Mouse (Mus musculus): ENCODE measurements around the gene Nrap.
"Not testable (repeated sequence)": the region's sequence is repeated elsewhere in the genome, so short reads cannot be mapped to it uniquely, and the experiment has no call there.

Nrap gene

GRCm38 (mm10) chr19:56366168-56366567 lies 23.7 kb downstream of the Nrap start:
- no peak for DNase-seq (ENCODE audit: low spot score in 2 of 2)

- DNase-seq (ENCODE audit: low spot score in 2 of 2) = no peak
Observed at GRCm38 (mm10) chr19:56364563-56364962, 25.3 kb downstream of the Nrap start.

- DNase-seq (ENCODE audit: low spot score in 2 of 2) = no peak
Observed at GRCm38 (mm10) chr19:56363721-56364460, 25.9 kb downstream of the Nrap start.

DNA sequence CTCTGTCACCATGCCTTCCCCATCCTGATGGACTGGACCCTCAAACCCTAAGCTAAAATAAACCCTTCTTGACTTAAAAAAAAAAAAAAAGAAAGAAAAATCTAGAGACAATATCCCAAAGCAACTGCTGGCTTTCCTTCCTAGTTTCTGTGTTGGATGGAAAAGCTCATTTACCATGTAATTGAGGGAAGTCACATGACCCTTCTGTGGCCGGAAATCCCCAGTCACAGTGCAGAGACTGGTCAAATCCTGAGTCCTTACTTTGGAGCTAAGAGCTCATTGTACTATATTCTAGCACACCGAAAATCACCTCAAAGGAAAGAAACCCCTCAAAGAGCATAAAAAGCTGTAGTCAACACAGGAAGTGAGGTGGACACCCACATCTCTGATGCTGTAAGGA lies 30.9 kb downstream of the Nrap start:
- DNase-seq (ENCODE audit: low spot score in 2 of 2) = no peak

DNA sequence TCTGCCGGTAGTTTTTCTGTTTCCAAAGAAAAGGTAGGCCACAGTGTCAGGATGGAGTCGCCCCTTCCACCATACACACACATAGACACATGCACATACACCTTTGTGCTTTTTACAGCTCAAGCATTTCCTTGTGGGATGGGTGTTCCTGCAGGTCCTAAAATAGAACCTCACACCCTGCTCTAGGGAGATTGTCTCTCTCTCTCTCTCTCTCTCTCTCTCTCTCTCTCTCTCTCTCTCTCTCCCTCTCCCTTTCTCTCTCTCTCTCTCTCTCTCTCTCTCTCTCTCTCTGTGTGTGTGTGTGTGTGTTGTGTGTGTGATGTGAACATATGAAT lies 32.5 kb downstream of the Nrap start:
- not testable (repeated sequence) for DNase-seq (ENCODE audit: low spot score in 2 of 2)

DNA sequence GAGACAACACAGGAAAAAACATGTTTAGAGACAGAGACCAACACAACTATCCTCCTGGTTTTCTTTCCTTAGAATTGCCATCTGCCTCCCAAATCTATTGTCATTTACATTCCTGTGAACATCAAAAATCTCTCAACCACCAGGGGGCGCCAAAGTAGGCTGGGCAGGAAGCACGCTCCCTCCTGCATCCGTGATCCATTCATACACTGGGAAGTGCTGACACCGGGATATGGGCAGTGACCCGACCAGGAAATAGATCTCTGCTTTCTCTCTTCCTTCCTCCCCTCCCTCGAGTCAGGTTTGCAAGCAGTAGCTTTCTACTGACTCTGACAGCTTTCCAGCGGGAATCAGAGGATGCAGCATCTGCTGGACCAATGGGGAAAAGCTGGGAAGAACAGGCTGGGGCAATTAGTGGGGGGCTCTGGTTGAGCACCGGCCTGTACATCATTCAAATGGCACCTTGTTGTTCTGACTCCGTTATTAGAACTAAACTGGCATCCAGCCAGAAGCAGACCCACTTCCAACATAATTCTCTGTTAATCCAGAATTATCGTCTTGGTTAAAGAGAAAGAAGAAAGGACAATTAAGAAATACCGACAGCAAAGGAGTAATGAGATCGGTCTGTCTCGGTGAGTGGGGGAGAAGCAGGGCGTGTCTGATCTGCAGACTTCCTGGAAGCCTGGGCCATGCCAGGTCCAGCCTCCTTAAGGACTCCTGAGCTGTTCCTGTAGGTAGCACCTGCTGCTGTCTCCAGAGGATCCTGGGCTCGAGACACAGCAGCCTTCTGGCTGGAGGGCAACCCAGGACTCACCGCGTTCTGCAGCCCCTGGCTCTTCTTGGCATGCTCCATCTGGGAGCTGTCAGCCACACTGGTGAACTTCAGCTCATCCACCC lies 33.1 kb downstream of the Nrap start:
- DNase-seq (ENCODE audit: low spot score in 2 of 2) = peak; percentile 44 to 58

DNA sequence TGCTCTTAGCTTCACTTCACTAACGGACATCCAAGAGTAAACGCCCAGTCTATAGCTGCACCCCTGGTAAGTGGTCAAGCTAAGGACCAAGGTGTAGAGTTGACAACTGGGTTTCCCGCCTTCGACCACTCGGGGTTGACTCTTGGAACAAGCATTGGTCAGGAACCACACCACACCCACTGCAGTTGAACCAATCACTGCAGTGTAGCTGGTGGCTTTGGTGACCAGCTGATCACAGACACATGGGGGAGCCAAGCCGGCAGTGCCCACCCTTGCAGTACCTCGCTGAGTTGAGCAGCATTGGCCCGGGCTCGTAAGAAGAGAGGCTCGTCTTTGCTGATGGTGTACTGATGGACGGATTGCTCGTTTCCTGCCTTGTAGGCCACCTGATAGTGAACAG lies 34.6 kb downstream of the Nrap start:
- DNase-seq (ENCODE audit: low spot score in 2 of 2) = no peak

GRCm38 (mm10) chr19:56353689-56354088 lies 36.1 kb downstream of the Nrap start:
- DNase-seq (ENCODE audit: low spot score in 2 of 2) = no peak

GRCm38 (mm10) chr19:56349295-56349694 lies 40.5 kb downstream of the Nrap start:
- no peak for DNase-seq (ENCODE audit: low spot score in 2 of 2)

DNA sequence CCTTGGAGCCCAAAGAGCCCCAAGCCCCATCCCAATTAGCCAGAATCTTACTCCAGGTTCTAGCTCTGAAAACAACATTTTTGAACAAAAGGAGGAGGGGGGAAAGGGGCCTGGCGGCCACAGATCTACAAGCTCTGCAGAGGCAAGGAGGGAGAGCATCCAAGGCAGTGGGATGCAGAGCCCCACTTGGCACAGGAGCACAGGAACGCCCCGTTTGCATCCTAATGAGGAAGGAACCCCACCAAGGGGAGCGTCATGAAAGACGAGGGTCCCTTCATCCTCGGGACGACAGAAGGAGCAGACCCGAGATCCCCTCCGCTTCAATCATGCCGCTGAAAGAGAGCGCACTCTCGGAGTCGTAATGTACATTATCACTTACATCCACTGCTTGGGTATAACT lies 43.1 kb downstream of the Nrap start:
- DNase-seq (ENCODE audit: low spot score in 2 of 2) = no peak

DNA sequence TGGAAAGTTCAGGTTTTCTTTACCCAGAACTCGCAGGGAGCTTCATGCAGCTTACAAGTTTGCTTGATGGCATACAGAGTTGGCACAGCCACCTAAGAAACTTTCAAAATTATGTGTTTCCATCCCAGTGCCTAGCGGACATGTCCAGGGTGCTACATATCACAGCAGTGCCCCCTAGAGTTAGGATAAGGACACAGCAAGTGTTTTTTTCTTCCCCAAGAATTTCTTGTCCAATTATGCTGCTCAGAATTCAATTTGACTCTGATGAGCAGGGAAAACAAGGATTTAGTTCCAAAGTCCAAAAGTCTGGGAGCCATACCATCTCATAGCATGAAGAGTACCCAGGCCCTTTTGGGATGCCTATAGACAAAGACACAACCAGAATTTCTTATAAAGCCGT lies 43.8 kb downstream of the Nrap start:
- no peak for DNase-seq (ENCODE audit: low spot score in 2 of 2)

- no peak for DNase-seq (ENCODE audit: low spot score in 2 of 2)
Observed at GRCm38 (mm10) chr19:56343869-56344563, 45.8 kb downstream of the Nrap start.

- peak; percentile 49 to 69 for DNase-seq (ENCODE audit: low spot score in 2 of 2)
Observed at GRCm38 (mm10) chr19:56342006-56342405, 47.8 kb downstream of the Nrap start.

- DNase-seq (ENCODE audit: low spot score in 2 of 2) = peak in 1 of 2 experiments; percentile 44
Observed at GRCm38 (mm10) chr19:56336826-56337225, 53.0 kb downstream of the Nrap start.

GRCm38 (mm10) chr19:56336321-56336720 lies 53.5 kb downstream of the Nrap start:
- DNase-seq (ENCODE audit: low spot score in 2 of 2) = no peak

DNA sequence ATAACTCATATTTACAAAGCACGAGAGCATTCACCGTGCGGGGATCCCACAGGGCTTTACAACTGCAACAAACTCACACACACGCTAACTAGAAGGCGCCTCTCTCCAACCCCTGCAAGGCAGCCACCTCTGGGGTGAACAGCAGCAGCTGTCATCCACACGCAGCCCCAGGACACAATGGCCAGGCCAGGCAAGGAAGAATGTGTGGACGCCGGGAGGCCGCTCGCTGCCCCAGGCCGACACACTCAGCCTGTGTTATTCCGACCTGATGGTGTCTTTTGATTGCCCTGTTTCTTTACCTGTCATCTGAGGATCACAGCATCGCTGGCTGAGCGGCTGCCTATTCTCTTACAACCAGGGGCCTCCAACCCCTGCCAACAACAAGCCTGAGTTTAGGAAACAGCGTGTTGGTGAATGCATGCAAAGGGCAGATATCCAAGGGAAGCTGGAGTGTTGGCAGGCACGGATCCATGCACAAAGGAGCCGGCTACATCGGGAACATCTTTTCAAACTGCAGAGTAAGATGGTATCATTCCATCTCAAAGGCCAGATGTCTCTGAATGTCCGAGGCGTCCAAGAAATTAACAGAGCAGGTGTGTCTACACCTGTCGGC lies 63.5 kb downstream of the Nrap start:
- no peak for DNase-seq (ENCODE audit: low spot score in 2 of 2)

- no peak for DNase-seq (ENCODE audit: low spot score in 2 of 2)
Observed at GRCm38 (mm10) chr19:56325676-56326075, 64.2 kb downstream of the Nrap start.

- DNase-seq (ENCODE audit: low spot score in 2 of 2) = no peak
Observed at GRCm38 (mm10) chr19:56321303-56321920, 68.4 kb downstream of the Nrap start.

DNA sequence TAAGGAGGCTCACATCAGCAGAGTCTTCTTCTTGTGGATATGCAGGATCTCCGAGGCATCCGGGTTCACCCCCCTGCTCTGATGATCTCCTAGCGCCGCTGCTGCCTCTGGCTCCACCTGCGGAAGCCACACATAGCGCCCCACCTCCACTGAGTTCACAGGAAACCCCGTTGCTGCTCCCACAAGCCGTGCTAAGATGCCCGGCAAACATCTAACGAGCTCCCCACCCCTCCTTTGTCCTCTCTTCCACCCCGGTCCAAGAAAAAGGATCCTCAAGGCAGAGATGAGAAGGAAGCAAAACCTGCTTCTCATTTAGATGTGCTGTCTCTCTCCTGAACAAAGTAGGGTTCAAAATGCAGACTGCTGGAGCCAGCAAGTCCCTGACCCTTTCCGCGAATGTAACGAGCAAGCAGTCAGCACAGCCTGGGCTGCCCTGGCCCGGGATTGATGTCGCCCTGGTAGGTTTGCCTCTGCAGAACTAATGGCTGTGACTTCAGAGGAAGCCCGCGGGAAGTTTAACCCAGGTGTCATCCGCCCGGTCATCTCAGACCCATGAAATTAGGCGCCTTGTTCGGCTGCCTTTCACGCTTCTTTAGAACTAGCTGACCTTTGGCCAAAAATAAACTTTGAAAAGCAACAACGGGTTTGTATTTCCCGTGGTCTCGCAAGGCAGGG lies 69.5 kb downstream of the Nrap start:
- no peak for DNase-seq (ENCODE audit: low spot score in 2 of 2)

GRCm38 (mm10) chr19:56319629-56320028 lies 70.2 kb downstream of the Nrap start:
- no peak for DNase-seq (ENCODE audit: low spot score in 2 of 2)

GRCm38 (mm10) chr19:56319219-56319618 lies 70.6 kb downstream of the Nrap start:
- no peak for DNase-seq (ENCODE audit: low spot score in 2 of 2)

Data from heart, adult 9 months (tissue).